Mouse (Mus musculus): ENCODE results near the gene Olfr798.

DNA sequence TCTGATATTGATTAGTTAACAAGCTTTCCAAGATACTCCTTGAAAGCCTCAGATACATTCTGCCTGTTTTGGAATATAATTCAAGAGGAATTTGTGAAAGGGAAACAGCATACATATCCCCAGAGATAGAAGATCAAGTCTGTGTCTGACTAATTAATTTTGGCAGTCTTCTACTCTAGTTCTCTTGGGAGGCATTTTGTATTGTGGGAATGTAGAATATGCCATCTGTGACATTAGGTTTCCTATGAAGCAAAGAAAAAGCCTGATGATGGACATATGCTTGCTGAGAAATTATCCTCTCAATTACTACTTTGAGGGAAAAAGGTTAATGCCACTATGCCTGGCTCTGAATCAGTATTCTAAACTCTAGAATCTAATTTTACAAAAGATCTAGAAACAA, 4.5 kb downstream of the Olfr798 start:
- TF ChIP-seq CTCF (IDR thresholded peaks at IDR 0.05; ENCODE audit: control insufficient read depth, insufficient read depth, insufficient replicate concordance, low read depth, low read length) (no peak), POLR2A (IDR thresholded peaks at IDR 0.05; ENCODE audit: control insufficient read depth, low read depth, low read length) (no peak)

Data from testis, adult 2 months (tissue).